Mouse (Mus musculus) CH12.LX (cell line): ENCODE results near the gene Lifr. TPM values are rescaled to one million over a fixed set of nuclear protein-coding genes. Genes with fewer than 3 reads are reported as not detected.
A peak's percentile ranks its signal among the peaks of the same experiment; 100 is the strongest.

Experiments used
- DNase-seq: peaks from one replicate; pipeline ENCODE4 v3.0.0-alpha.2; 2013; ENCODE audit errors: extremely low read depth
- H3K27ac ChIP-seq: 2 replicates; pipeline ENCODE4 v1.5.1; 2012; ENCODE audit warnings: low read depth, mild to moderate bottlenecking, control low read depth, moderate library complexity; ENCODE audit not compliant: insufficient read depth
- H3K27me3 ChIP-seq: replicated peaks from 2 replicates; pipeline ENCODE3; 2012; ENCODE audit warnings: inconsistent platforms
- H3K36me3 ChIP-seq, 2 experiments: replicated peaks in 1 of 2; 2 replicates each; pipeline versions ENCODE3 to v1.6.1; 2012; ENCODE audit warnings: inconsistent platforms in 1 of 2, low read length in 1 of 2, mild to moderate bottlenecking in 1 of 2, mixed read lengths in 1 of 2, moderate library complexity in 1 of 2; ENCODE audit not compliant: control insufficient read depth in 1 of 2, insufficient read depth in 1 of 2
- H3K4me1 ChIP-seq, 2 experiments: 2 replicates each; pipeline ENCODE4 v1.6.1; 2012; ENCODE audit warnings: inconsistent platforms in 1 of 2, moderate library complexity in 1 of 2; ENCODE audit not compliant: insufficient read depth in 2 of 2, control insufficient read depth in 1 of 2
- H3K4me2 ChIP-seq: 2 replicates; pipeline ENCODE4 v1.6.1; 2012; ENCODE audit warnings: low read depth, mild to moderate bottlenecking, control low read depth; ENCODE audit not compliant: poor library complexity, insufficient read depth, severe bottlenecking
- H3K4me3 ChIP-seq, 3 experiments: fragments of 150-350 bp in 1 of 3; sonication (generic) in 1 of 3; replicated peaks in 1 of 3; 2 replicates each; pipeline versions ENCODE3 to v1.5.1; 2011 to 2012; ENCODE audit warnings: low read depth in 2 of 3, low read length in 2 of 3, mild to moderate bottlenecking in 2 of 3, moderate library complexity in 2 of 3, control low read depth in 1 of 3, improper control_type of control experiment in 1 of 3, inconsistent platforms in 1 of 3, mixed read lengths in 1 of 3; ENCODE audit not compliant: poor library complexity in 1 of 3
- H3K79me2 ChIP-seq: replicated peaks from 2 replicates; pipeline ENCODE4 v1.6.1; 2012; ENCODE audit warnings: mild to moderate bottlenecking, moderate library complexity; ENCODE audit not compliant: control insufficient read depth, poor library complexity, insufficient read depth, severe bottlenecking; ENCODE audit errors: extremely low read depth
- H3K9ac ChIP-seq: 2 replicates; pipeline ENCODE4 v1.6.1; 2012; ENCODE audit warnings: low read depth, mild to moderate bottlenecking, control low read depth, moderate library complexity; ENCODE audit not compliant: insufficient read depth
- H3K9me3 ChIP-seq: replicated peaks from 2 replicates; pipeline ENCODE3; 2012; ENCODE audit warnings: low read length, inconsistent platforms, mixed read lengths
- CTCF ChIP-seq, 2 experiments: IDR thresholded peaks in 1 of 2; conservative IDR thresholded peaks in 1 of 2; 2 replicates each; pipeline ENCODE4 v1.5.1; 2011 to 2012; ENCODE audit warnings: low read depth in 2 of 2, low read length in 2 of 2, improper control_type of control experiment in 1 of 2, inconsistent platforms in 1 of 2, mild to moderate bottlenecking in 1 of 2, moderate library complexity in 1 of 2
- EP300 ChIP-seq: IDR thresholded peaks from 2 replicates; pipeline ENCODE4 v1.6.1; 2011; ENCODE audit warnings: low read length, improper control_type of control experiment
- GABPA ChIP-seq: IDR thresholded peaks from 2 replicates; pipeline ENCODE4 v1.6.1; 2012; ENCODE audit warnings: low read depth, low read length, improper control_type of control experiment, inconsistent platforms; ENCODE audit not compliant: insufficient replicate concordance
- HCFC1 ChIP-seq: IDR thresholded peaks from 2 replicates; pipeline ENCODE4 v1.6.1; 2012; ENCODE audit warnings: low read depth, mild to moderate bottlenecking, inconsistent platforms, low read length, improper control_type of control experiment
- IRF4 ChIP-seq: IDR thresholded peaks from 2 replicates; pipeline ENCODE4 v1.6.1; 2014; ENCODE audit warnings: low read depth, mild to moderate bottlenecking, inconsistent platforms, low read length, improper control_type of control experiment
- JUN ChIP-seq: IDR thresholded peaks from 2 replicates; pipeline ENCODE4 v1.6.1; 2011; ENCODE audit warnings: low read depth, mild to moderate bottlenecking, low read length, improper control_type of control experiment, moderate library complexity; ENCODE audit not compliant: insufficient read depth
- MAFK ChIP-seq: IDR thresholded peaks from 2 replicates; pipeline ENCODE4 v1.6.1; 2011; ENCODE audit warnings: low read length, improper control_type of control experiment; ENCODE audit not compliant: insufficient replicate concordance
- MAX ChIP-seq: IDR thresholded peaks from 2 replicates; pipeline ENCODE4 v1.6.1; 2011; ENCODE audit warnings: low read length, improper control_type of control experiment
- MAZ ChIP-seq: IDR thresholded peaks from 2 replicates; pipeline ENCODE4 v1.6.1; 2012; ENCODE audit warnings: low read depth, mild to moderate bottlenecking, inconsistent platforms, low read length, improper control_type of control experiment, moderate library complexity
- MEF2A ChIP-seq: IDR thresholded peaks from 2 replicates; pipeline ENCODE4 v1.6.1; 2014; ENCODE audit warnings: low read depth, mild to moderate bottlenecking, inconsistent platforms, low read length, improper control_type of control experiment, borderline replicate concordance
- MYC ChIP-seq: IDR thresholded peaks from 2 replicates; pipeline ENCODE4 v1.6.1; 2011; ENCODE audit warnings: low read depth, mild to moderate bottlenecking, improper control_type of control experiment, low read length
- NRF1 ChIP-seq: IDR thresholded peaks from 2 replicates; pipeline ENCODE4 v1.6.1; 2014; ENCODE audit warnings: low read depth, mild to moderate bottlenecking, inconsistent platforms, low read length, improper control_type of control experiment, moderate library complexity
- RAD21 ChIP-seq: IDR thresholded peaks from 2 replicates; pipeline ENCODE4 v1.6.1; 2011; ENCODE audit warnings: low read depth, mild to moderate bottlenecking, low read length, improper control_type of control experiment, moderate library complexity
- SIN3A ChIP-seq: IDR thresholded peaks from 2 replicates; pipeline ENCODE4 v1.6.1; 2012; ENCODE audit warnings: low read length, improper control_type of control experiment, inconsistent platforms
- SMC3 ChIP-seq: IDR thresholded peaks from 2 replicates; pipeline ENCODE4 v1.6.1; 2011; ENCODE audit warnings: low read depth, low read length, improper control_type of control experiment
- TBP ChIP-seq: conservative IDR thresholded peaks from 2 replicates; pipeline ENCODE4 v1.6.1; 2011; ENCODE audit warnings: low read depth, low read length, improper control_type of control experiment
- TCF12 ChIP-seq: IDR thresholded peaks from 2 replicates; pipeline ENCODE4 v1.6.1; 2014; ENCODE audit warnings: low read depth, mild to moderate bottlenecking, inconsistent platforms, low read length, improper control_type of control experiment
- USF1 ChIP-seq: IDR thresholded peaks from 2 replicates; pipeline ENCODE4 v1.6.1; 2014; ENCODE audit warnings: low read depth, mild to moderate bottlenecking, inconsistent platforms, low read length, improper control_type of control experiment
- USF2 ChIP-seq: conservative IDR thresholded peaks from 2 replicates; pipeline ENCODE4 v1.6.1; 2011; ENCODE audit warnings: low read depth, low read length, improper control_type of control experiment
- ZC3H11A ChIP-seq: IDR thresholded peaks from 2 replicates; pipeline ENCODE4 v1.6.1; 2012; ENCODE audit warnings: low read depth, mild to moderate bottlenecking, inconsistent platforms, low read length, improper control_type of control experiment
- ZKSCAN1 ChIP-seq: IDR thresholded peaks from 2 replicates; pipeline ENCODE4 v1.6.1; 2012; ENCODE audit warnings: low read depth, inconsistent platforms, low read length, improper control_type of control experiment, borderline replicate concordance
- dilution Hi-C: fragments of 300-500 bp; cut with MboI; formaldehyde crosslinking; loops from 2 replicates; pipeline ENCODE4 v1.14.3; 2020; ENCODE audit warnings: low sequenced_read_pairs; ENCODE audit not compliant: extremely low pct_unique_long_range_greater_than_20kb, extremely low pct_ligation_motif_present
- in situ Hi-C: fragments of 300-500 bp; cut with MboI; formaldehyde crosslinking; loops from 3 replicates; pipeline ENCODE4 v1.14.3; 2019; ENCODE audit warnings: low sequenced_read_pairs, low pct_ligation_motif_present, low pct_unique_long_range_greater_than_20kb, mixed read lengths
- polyA plus RNA-seq: library from polyadenylated mRNA; unstranded; fragments of >175 nt; gene quantifications from 2 replicates; pipeline ENCODE4 v1.2.1, GENCODE M21; 2012; ENCODE audit warnings: low read depth; ENCODE audit not compliant: insufficient read length
- total RNA-seq, 2 experiments: library from RNA; depleted of rRNA; stranded (reverse); fragments of 300-350 nt in 1 of 2; fragments of >200 nt in 1 of 2; gene quantifications; 2 replicates each; pipeline ENCODE4 v1.2.3; 2012 to 2014

The Lifr gene
- total and polyA plus RNA-seq, 3 experiments = 0.03 TPM; not detected in 2

GRCm38 (mm10) chr15:7084780-7085497 is 5.5 kb upstream of the Lifr start:
- H3K27ac ChIP-seq = no peak overlapping the region
- no peak overlapping the region for H3K4me3 ChIP-seq
- TF ChIP-seq USF2 (no peak), EP300 (peak; percentile 72), SIN3A (0 out of 2 replicates have a peak, but pooled peaks have one; percentile 8), ZKSCAN1 (no peak), HCFC1 (no peak), RAD21 (no peak), MAFK (no peak), CTCF (conservative IDR thresholded peaks at IDR 0.05 in 1 of 2, IDR thresholded peaks at IDR 0.05 in 1 of 2; ENCODE audit: low read depth in 2 of 2, low read length in 2 of 2) (no peak), ZC3H11A (no peak), JUN (no peak), SMC3 (no peak), MAZ (no peak), USF1 (no peak), TBP (no peak), IRF4 (0 out of 2 replicates have a peak, but pooled peaks have one; percentile 12), MEF2A (no peak), NRF1 (no peak), TCF12 (peak; percentile 66; the same call in 1 of the 2 replicates)
- H3K4me2 ChIP-seq = no peak overlapping the region
- H3K4me1 ChIP-seq = peaks cover 0 to 44% of the 10 kb centered on the region in 2 experiments; a peak in 2 of 4 replicates
- peak; percentile 74 for DNase-seq
- dilution Hi-C loops = no loop called here
- no peaks in the 10 kb centered on the region for H3K9me3 ChIP-seq
- H3K79me2 ChIP-seq = no peaks in the 10 kb centered on the region
- H3K9ac ChIP-seq = no peak overlapping the region
- in situ Hi-C loops = no loop called here
- no peaks in the 10 kb centered on the region for H3K36me3 ChIP-seq
- H3K27me3 ChIP-seq = peaks cover 4% of the 10 kb centered on the region

- no peak overlapping the region for H3K4me3 ChIP-seq
- H3K79me2 ChIP-seq = no peaks in the 10 kb centered on the region
- no peak overlapping the region for H3K4me2 ChIP-seq
- H3K9me3 ChIP-seq = no peaks in the 10 kb centered on the region
- dilution Hi-C loops = no loop called here
- DNase-seq = no peak
- no peak overlapping the region for H3K9ac ChIP-seq
- H3K27ac ChIP-seq = no peak overlapping the region
- H3K27me3 ChIP-seq = peaks cover 4% of the 10 kb centered on the region
- TF ChIP-seq MYC (no peak), GABPA (no peak), ZKSCAN1 (no peak), HCFC1 (no peak), MEF2A (no peak), MAX (no peak)
- H3K4me1 ChIP-seq = peaks cover 0 to 50% of the 10 kb centered on the region in 2 experiments; a peak in 2 of 4 replicates
- in situ Hi-C loops = no loop called here
- H3K36me3 ChIP-seq = no peaks in the 10 kb centered on the region
Measured at GRCm38 (mm10) chr15:7088691-7089090, 1.7 kb upstream of the Lifr start.
